Mouse (Mus musculus) myocyte (in vitro differentiated cells): Measurements from ENCODE around the gene Ang4.

Experiments
- E2F4 ChIP-seq: IDR thresholded peaks from one replicate; pipeline ENCODE4 v1.6.1; 2011; ENCODE audit warnings: mild to moderate bottlenecking, control low read depth, moderate library complexity; ENCODE audit not compliant: insufficient read depth
- MAX ChIP-seq: IDR thresholded peaks from one replicate; pipeline ENCODE4 v1.6.1; 2011; ENCODE audit warnings: low read depth, mild to moderate bottlenecking, control low read depth
- MYOD1 ChIP-seq, 3 experiments: IDR thresholded peaks; one replicate each; pipeline ENCODE4 v1.6.1; 2011; ENCODE audit warnings: control low read depth in 2 of 3, low read depth in 2 of 3, mild to moderate bottlenecking in 2 of 3, moderate library complexity in 1 of 3; ENCODE audit not compliant: insufficient read length in 2 of 3, control insufficient read depth in 1 of 3
- POLR2A ChIP-seq: IDR thresholded peaks from one replicate; pipeline ENCODE4 v1.6.1; 2011; ENCODE audit warnings: low read depth, mild to moderate bottlenecking, control low read depth, moderate library complexity; ENCODE audit not compliant: insufficient read length
- POLR2AphosphoS2 ChIP-seq: IDR thresholded peaks from one replicate; pipeline ENCODE4 v1.6.1; 2011; ENCODE audit warnings: low read depth, control low read depth; ENCODE audit not compliant: insufficient read length
- TCF12 ChIP-seq: IDR thresholded peaks from one replicate; pipeline ENCODE4 v1.6.1; 2011; ENCODE audit warnings: mild to moderate bottlenecking, control low read depth; ENCODE audit not compliant: poor library complexity, insufficient read depth, severe bottlenecking
- USF1 ChIP-seq: IDR thresholded peaks from one replicate; pipeline ENCODE4 v1.6.1; 2011; ENCODE audit warnings: low read depth, mild to moderate bottlenecking, control low read depth, moderate library complexity

DNA sequence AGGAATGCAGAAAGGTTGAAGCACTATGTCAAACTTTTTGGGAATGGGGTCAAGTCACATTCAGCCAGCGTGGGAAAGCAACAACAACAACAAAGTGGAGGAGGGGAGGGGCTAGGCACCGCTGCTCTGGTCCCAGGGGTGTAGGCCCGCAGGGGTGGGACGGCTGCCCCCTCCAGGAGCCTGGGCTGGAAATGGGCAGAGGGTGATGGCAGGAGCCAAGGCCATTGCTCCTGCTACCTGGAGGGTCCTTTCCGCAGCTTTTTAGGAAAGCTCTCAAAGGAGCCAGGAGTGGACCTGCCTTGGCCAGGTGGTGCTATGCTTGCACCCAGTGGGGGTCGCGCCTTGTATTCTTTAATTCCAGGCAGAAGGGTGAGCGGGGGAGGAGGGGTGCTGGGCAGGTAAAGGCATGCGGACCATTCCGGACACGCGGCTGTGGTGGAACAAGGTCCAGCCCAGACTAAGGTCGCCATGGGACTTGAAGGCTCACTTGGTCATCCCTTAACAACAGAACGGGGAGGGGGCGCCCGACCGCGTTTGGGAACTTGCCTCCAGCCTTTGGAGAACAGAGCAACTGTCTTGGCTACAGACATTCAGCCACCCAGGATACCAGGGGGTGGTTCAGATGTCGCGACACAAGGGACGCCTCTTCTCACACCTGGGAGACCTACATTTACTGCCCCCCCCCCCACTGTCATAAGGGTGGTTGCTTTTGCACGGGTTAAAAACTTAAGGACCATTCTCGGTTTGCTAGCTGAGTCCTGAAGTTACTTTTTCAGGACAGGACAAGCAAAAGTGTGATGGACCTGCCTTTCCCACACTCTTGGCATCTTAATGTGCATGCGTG lies 34.0 kb downstream of the Ang4 start:
- TF ChIP-seq POLR2A = no peak
- TF ChIP-seq MYOD1 (IDR thresholded peaks at IDR 0.05; ENCODE audit: control insufficient read depth in 1 of 3, insufficient read length in 2 of 3, low read depth in 2 of 3) = no peak
- no peak for TF ChIP-seq E2F4
- no peak for TF ChIP-seq POLR2AphosphoS2
- no peak for TF ChIP-seq USF1
- TF ChIP-seq MAX = no peak
- no peak for TF ChIP-seq TCF12
